Mouse (Mus musculus): ENCODE measurements around the gene H2-Q6.
"Not testable (repeated sequence)": the region's sequence is repeated elsewhere in the genome, so short reads cannot be mapped to it uniquely, and the experiment has no call there.

- not testable (repeated sequence) for TF ChIP-seq POLR2A (IDR thresholded peaks at IDR 0.05; ENCODE audit: borderline replicate concordance, extremely low read depth, insufficient read depth, insufficient read length, poor library complexity, severe bottlenecking); CTCF (IDR thresholded peaks at IDR 0.05; ENCODE audit: borderline replicate concordance, extremely low read depth, insufficient read depth, insufficient read length)
These were observed 15.4 kb downstream of the H2-Q6 start for GRCm38 (mm10) chr17:35439925-35440645.

Measured in brain, embryonic 14.5 days (tissue).